Mouse (Mus musculus): Measurements from ENCODE around the gene Arl4c. TPM values are rescaled to one million over a fixed set of nuclear protein-coding genes. Genes with fewer than 3 reads are reported as not detected.

The Arl4c gene
- polyA plus RNA-seq, 1 experiment from 2014 or later = 11.5 TPM

DNA sequence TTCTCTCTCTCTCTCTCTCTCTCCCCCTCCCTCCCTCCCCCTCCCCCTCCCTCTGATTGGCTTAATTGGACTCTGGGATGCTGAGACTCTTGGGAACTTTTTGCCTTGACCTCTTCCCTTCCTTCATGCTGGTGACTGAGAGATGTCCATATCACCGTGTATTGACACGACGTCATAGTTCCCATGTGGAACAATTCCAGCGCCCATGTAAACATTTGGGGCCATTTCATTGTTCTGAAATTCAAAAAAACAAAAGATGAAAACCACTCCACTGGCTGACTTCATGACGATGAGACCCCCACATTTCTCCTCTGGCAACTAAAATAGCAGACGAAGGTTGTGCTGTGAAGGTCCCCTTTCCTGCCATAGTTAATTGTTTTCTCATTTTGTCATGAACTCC lies 69.2 kb downstream of the Arl4c start:
- 85% methylated on average over 6 of the region's 6 CpGs for WGBS
- no peak overlapping the region for H3K4me2 ChIP-seq (replicated peaks)
- H3K36me3 ChIP-seq = no peaks in the 10 kb centered on the region
- no peak overlapping the region for H3K4me3 ChIP-seq
- no peaks in the 10 kb centered on the region for H3K4me1 ChIP-seq
- ATAC-seq (ENCODE audit: low FRiP score, low read depth) = no peak
- no peaks in the 10 kb centered on the region for H3K27me3 ChIP-seq
- H3K9ac ChIP-seq = no peak overlapping the region
- no peak overlapping the region for H3K27ac ChIP-seq
- no peaks in the 10 kb centered on the region for H3K9me3 ChIP-seq

DNA sequence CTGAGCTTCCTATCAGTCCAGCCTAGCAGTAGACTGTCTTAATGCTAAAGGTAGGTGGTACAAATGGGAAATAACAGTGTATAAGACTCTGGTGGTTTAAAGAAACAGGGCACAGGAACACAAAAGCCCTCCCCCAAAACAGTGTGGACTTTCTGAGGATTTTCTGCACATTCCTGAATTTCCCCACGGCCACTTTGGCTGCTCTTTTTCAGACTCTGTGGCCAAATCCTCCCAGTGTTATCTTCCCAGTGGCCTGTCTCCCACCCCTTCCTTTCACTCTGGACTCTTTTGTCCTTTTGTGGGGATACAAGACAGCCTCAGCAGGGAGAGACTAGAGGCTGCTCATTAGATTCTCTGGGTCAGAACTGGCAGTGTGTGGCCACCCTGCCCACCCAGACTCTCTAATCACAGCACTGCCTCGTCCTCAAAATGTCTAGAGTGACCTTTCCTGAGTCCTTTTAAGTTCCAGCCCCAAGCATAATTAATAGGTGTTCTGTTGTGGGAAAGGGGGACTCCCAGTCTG lies 72.0 kb downstream of the Arl4c start:
- no peak overlapping the region for H3K4me2 ChIP-seq (replicated peaks)
- H3K9me3 ChIP-seq = no peaks in the 10 kb centered on the region
- H3K9ac ChIP-seq = no peak overlapping the region
- WGBS = 54% methylated on average over 2 of the region's 2 CpGs
- no peaks in the 10 kb centered on the region for H3K36me3 ChIP-seq
- no peak overlapping the region for H3K27ac ChIP-seq
- no peaks in the 10 kb centered on the region for H3K27me3 ChIP-seq
- ATAC-seq (ENCODE audit: low FRiP score, low read depth) = no peak
- no peaks in the 10 kb centered on the region for H3K4me1 ChIP-seq
- no peak overlapping the region for H3K4me3 ChIP-seq

DNA sequence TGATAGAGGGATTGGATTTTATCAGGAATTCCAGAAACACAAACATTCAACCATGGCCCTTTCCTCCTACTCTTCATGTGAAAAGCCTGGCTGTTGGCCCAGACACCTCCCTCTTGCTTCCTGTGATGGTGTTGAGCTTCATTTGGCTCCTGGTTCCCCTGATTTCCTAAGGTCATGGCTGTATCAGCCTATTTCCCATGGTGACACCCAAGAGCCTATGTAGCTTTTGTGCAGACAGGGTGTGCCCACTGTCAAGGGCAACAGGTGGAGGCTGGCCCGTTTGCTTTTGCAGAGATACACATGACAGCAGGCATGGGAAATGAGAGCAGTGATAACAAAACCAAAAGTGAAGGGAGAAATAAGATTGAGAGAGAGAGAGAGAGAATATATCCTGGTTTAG lies 76.8 kb downstream of the Arl4c start:
- WGBS = 86% methylated on average over 1 of the region's 1 CpGs
- Histone ChIP-seq H3K9me3 (no peaks in the 10 kb centered on the region), H3K36me3 (no peaks in the 10 kb centered on the region)

DNA sequence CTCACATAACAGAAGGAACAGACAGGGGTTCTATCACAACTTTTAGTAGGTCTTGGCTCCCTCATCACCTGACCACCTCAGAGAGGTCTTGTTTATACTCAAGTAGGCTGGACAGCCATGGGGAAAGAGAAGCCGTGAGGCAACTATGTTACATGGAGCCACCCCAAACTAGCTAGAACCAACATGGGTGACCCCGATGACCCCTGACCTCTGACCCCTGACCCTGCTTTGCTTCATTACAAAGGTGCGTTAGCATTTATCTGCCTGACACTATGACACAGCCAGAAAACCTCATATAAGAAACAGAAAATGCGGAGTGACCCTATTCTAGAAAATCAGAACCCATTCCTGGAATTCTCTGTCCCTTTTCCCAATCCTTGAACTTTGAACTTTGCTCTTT lies 77.6 kb downstream of the Arl4c start:
- Histone ChIP-seq H3K9ac (no peak overlapping the region), H3K36me3 (no peaks in the 10 kb centered on the region), H3K4me3 (no peak overlapping the region), H3K4me1 (peaks cover 11% of the 10 kb centered on the region; the same call in 1 of the 2 replicates), H3K4me2 (replicated peaks) (no peak overlapping the region), H3K27me3 (no peaks in the 10 kb centered on the region), H3K27ac (no peak overlapping the region), H3K9me3 (no peaks in the 10 kb centered on the region)
- no peak for ATAC-seq (ENCODE audit: low FRiP score, low read depth)
- 89% methylated on average over 4 of the region's 4 CpGs for WGBS

More for the DNA sequence above, 76.8 kb downstream of the Arl4c start:
- Histone ChIP-seq H3K4me1 (peaks cover 11% of the 10 kb centered on the region; the same call in 1 of the 2 replicates), H3K27me3 (no peaks in the 10 kb centered on the region), H3K27ac (no peak overlapping the region), H3K4me3 (no peak overlapping the region), H3K9ac (no peak overlapping the region), H3K4me2 (replicated peaks) (no peak overlapping the region)
- ATAC-seq (ENCODE audit: low FRiP score, low read depth) = no peak

DNA sequence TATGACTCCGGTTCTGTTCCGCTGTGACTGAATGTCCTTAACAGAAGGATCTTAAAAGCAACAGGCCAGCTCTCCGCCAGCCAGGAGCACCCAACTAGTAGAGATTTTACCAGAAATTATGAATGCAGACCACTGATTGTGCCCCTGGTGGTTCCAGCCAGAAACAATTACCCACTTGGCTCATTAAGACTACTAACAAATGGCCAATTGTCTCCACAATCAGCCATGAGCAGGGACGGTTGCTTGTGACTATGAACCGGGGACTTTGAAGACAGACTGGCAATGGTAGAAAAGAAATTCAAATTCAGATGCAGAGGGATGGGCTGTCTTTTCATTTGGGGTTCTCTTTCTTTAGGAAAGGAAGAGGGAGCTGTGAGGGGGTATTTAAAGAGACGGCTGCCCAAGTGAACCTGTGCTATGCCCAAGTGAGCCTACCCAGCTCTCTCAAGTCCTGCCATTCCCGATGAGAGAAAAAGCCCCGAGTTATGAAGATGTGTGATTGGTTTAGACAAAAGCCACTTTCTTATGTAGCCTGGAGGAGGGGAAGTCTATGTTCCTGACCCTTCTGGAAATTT lies 78.4 kb downstream of the Arl4c start:
- H3K4me3 ChIP-seq = no peak overlapping the region
- 76% methylated on average over 8 of the region's 8 CpGs for WGBS
- no peaks in the 10 kb centered on the region for H3K36me3 ChIP-seq
- no peaks in the 10 kb centered on the region for H3K27me3 ChIP-seq
- no peak overlapping the region for H3K9ac ChIP-seq
- ATAC-seq (ENCODE audit: low FRiP score, low read depth) = no peak
- no peak overlapping the region for H3K27ac ChIP-seq
- peaks cover 11% of the 10 kb centered on the region; the same call in 1 of the 2 replicates for H3K4me1 ChIP-seq
- no peaks in the 10 kb centered on the region for H3K9me3 ChIP-seq
- no peak overlapping the region for H3K4me2 ChIP-seq (replicated peaks)

Other genes starting within 250 kb of the Arl4c start
- gene Glrp1, start 192.2 kb downstream of the Arl4c start, polyA plus RNA-seq (2015; fragmentation: Nextera tagmentation; extraction: Ambion mirVana) = not detected in 2 replicates